Mouse (Mus musculus): ENCODE data around the gene Bckdhb. TPM values are rescaled to one million over a fixed set of nuclear protein-coding genes. Genes with fewer than 3 reads are reported as not detected.

The Bckdhb gene
- polyA plus RNA-seq, 1 experiment = 35.5 TPM

DNA sequence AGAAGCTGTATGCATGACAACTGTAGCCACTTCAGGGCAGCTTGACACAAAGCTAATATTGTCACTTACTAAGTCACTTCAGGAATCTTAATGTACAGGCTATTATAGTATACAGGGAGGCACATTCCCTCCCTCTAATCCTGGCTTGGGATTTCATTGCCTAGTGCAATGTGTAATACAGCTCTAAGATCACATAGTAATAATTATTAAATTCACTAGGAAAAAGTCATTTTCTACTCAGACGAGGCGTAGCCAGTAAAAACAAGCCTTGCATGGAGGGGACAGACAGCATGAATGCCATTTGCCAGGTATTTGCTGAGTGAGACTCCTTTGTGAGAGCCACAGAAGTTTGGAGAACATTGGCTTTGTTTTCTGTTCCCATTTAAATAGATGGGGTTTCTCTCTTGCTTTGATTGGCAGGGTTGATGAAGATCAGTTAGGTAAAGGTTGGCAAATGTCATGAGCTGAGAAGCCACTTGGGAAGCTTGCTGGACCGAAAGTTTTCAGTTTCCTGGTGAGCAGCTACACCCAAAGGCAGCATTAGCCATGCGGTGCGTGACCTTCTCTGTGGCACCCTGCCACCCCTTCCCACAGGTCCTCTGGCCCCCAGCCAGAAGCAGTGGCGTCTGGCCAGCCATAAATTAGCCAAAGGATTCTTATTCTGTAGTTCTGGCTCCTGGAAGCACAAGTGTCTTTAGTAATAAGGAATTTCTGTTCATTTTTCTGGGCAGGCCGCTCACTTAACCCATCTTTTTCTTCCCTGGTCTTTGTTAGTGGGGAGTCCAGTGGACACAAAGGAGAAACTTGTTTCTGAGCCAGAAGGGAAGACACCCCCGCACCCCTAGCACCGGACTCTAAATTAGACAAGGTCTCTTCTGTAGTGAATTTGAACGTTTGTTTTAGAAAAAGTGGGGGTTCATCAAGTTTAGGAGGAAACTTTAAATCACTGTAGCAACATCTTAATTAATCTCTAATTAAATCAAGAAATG is 37.4 kb downstream of the Bckdhb start:
- Histone ChIP-seq H3K4me3 (ENCODE audit: insufficient read depth, low read length) (no peak overlapping the region), H3K27ac (ENCODE audit: insufficient read depth, low read length) (no peak overlapping the region), H3K4me1 (ENCODE audit: control insufficient read depth, insufficient read depth, low read length) (peaks cover 3% of the 10 kb centered on the region; the same call in 1 of the 2 replicates)
- no peak for TF ChIP-seq CTCF (IDR thresholded peaks at IDR 0.05; ENCODE audit: extremely low read depth, insufficient read depth, low read length)
- TF ChIP-seq POLR2A (IDR thresholded peaks at IDR 0.05; ENCODE audit: extremely low read depth, insufficient read depth, low read length) = no peak

DNA sequence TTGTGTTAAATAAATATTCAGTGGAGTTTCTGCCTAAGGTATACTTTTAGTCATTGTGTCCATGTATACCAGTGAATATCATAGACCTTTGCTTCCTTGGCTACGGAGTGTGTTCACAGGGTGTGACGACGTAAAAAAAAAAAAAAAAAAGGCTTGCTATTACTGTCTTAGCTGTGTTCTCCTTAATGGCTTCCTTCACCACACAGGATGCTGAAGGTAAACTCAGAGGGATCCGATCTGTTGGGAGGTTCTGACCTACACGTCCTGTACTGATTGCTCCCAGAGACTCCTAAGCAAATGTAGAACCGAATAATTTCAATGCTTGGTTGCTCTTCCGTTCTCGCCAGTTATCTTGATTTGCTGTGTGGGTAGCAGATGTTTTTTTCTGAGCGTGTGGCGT is 38.4 kb downstream of the Bckdhb start:
- TF ChIP-seq CTCF (IDR thresholded peaks at IDR 0.05; ENCODE audit: extremely low read depth, insufficient read depth, low read length) = no peak
- TF ChIP-seq POLR2A (IDR thresholded peaks at IDR 0.05; ENCODE audit: extremely low read depth, insufficient read depth, low read length) = no peak
- Histone ChIP-seq H3K4me3 (ENCODE audit: insufficient read depth, low read length) (no peak overlapping the region), H3K4me1 (ENCODE audit: control insufficient read depth, insufficient read depth, low read length) (peaks cover 3% of the 10 kb centered on the region; the same call in 1 of the 2 replicates), H3K27ac (ENCODE audit: insufficient read depth, low read length) (no peak overlapping the region)

DNA sequence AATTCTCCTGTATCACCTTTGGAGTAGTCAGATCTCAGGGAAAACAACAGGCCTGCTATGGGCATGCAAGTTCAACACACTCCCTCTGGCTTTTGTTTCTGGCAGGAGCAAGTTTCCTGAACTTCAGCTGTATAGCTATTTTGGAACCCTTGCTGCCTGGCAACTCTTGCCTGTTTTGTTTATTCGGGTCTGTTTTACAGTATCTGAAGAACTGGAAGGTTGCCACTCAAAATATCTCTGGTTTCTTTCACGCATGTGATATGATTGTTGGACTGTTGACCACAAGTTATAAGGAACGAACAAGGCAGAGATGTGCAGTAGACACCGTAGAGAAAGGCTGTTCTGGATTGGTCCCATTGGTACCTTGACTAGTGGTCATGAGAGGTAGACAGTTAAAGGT is 39.4 kb downstream of the Bckdhb start:
- no peak overlapping the region for H3K27ac ChIP-seq (ENCODE audit: insufficient read depth, low read length)
- TF ChIP-seq POLR2A (IDR thresholded peaks at IDR 0.05; ENCODE audit: extremely low read depth, insufficient read depth, low read length) (no peak), CTCF (IDR thresholded peaks at IDR 0.05; ENCODE audit: extremely low read depth, insufficient read depth, low read length) (no peak)

DNA sequence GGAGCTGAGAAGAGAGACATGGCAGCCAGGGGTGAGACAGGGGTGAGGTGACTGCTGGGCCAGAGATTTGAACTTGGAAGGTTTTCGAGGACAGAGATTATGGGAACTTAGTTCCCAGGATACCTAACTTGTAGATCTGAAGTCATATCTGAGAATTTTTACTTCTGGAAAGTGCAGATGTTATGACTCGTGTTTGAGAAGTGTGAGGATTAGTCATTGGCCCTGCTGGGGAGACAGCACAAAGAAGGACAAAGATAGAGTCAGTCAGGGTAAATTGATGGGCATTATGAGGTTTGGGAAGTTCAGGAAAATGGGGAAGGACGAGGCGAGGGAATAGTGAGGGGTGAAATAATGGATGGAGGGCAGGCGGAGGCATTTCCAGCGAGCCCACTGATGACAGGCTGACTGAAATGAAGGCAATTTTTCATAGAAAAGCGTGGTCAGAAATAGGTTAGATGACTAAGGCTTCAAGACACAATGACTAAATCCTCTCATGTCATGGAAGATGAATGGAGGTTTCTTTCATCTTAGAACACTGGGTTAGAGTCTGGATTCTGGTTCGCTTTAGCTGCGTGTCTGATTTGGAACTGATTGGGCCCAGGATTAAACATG is 42.6 kb downstream of the Bckdhb start:
- Histone ChIP-seq H3K27ac (ENCODE audit: insufficient read depth, low read length) (no peak overlapping the region), H3K4me3 (ENCODE audit: insufficient read depth, low read length) (no peak overlapping the region), H3K4me1 (ENCODE audit: control insufficient read depth, insufficient read depth, low read length) (peaks cover 3% of the 10 kb centered on the region; the same call in 1 of the 2 replicates)
- TF ChIP-seq POLR2A (IDR thresholded peaks at IDR 0.05; ENCODE audit: extremely low read depth, insufficient read depth, low read length) (no peak), CTCF (IDR thresholded peaks at IDR 0.05; ENCODE audit: extremely low read depth, insufficient read depth, low read length) (no peak)

More for the DNA sequence above, 39.4 kb downstream of the Bckdhb start:
- Histone ChIP-seq H3K4me3 (ENCODE audit: insufficient read depth, low read length) (no peak overlapping the region), H3K4me1 (ENCODE audit: control insufficient read depth, insufficient read depth, low read length) (peaks cover 3% of the 10 kb centered on the region; the same call in 1 of the 2 replicates)

DNA sequence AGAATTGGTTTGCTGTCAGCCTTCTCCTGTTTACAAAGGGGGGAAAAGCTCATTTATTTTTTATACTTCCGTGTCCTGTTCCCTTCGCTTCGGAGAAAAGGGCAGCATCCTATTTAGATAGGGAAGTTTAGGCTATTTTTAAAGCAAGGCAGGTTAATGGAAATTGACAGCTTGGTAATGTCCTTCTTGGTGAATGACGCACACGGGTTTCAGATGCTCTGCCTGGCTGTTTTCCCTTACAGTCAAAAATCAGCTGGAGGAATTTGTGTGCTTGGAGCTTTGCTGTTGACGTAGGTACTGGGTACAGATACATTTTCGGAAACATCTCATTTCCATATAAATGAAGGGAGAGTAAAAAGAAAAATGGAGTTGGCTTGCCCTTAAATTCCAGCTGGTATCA is 44.4 kb downstream of the Bckdhb start:
- Histone ChIP-seq H3K4me3 (ENCODE audit: insufficient read depth, low read length) (no peak overlapping the region), H3K4me1 (ENCODE audit: control insufficient read depth, insufficient read depth, low read length) (no peaks in the 10 kb centered on the region), H3K27ac (ENCODE audit: insufficient read depth, low read length) (no peak overlapping the region)
- no peak for TF ChIP-seq POLR2A (IDR thresholded peaks at IDR 0.05; ENCODE audit: extremely low read depth, insufficient read depth, low read length)
- TF ChIP-seq CTCF (IDR thresholded peaks at IDR 0.05; ENCODE audit: extremely low read depth, insufficient read depth, low read length) = no peak

DNA sequence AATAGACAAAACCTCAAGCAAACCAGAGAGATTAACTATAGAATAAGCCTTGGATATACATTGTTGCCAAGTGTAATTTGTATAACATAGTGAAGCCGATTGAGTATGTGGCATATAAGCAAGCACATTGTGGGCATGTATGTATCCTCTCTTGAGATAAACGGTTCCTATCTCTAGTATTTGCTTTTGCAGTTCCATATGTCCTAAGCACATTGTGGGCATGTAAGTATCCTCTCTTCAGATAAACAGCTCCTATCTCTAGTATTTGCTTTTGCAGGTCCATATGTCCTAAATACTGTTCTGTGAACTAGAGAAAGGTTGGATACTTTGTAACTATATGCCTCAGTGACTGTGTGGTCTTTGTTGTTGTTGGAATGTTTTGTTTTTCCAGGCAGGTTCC is 48.5 kb downstream of the Bckdhb start:
- Histone ChIP-seq H3K27ac (ENCODE audit: insufficient read depth, low read length) (no peak overlapping the region), H3K4me1 (ENCODE audit: control insufficient read depth, insufficient read depth, low read length) (no peaks in the 10 kb centered on the region), H3K4me3 (ENCODE audit: insufficient read depth, low read length) (no peak overlapping the region)
- TF ChIP-seq CTCF (IDR thresholded peaks at IDR 0.05; ENCODE audit: extremely low read depth, insufficient read depth, low read length) = no peak
- TF ChIP-seq POLR2A (IDR thresholded peaks at IDR 0.05; ENCODE audit: extremely low read depth, insufficient read depth, low read length) = no peak

DNA sequence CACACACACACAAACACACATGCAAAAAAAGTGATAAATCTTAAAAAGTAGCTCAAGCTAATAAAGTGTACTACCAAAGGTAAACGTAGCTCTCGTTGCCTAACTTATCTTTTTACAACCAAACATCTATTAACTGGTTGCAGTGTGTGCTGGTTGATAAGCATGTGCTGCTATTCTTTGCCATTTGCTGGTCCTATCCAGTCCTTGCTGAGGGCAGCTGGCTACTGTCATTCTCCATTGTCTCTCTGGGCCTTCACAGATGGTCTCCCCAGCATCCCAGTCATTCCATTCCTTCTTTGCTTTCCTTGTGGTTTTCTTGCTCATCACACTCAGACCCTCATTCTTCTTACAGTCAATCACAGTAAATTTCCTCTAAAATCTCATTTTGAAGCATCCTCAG is 50.9 kb downstream of the Bckdhb start:
- TF ChIP-seq POLR2A (IDR thresholded peaks at IDR 0.05; ENCODE audit: extremely low read depth, insufficient read depth, low read length) = no peak
- no peak for TF ChIP-seq CTCF (IDR thresholded peaks at IDR 0.05; ENCODE audit: extremely low read depth, insufficient read depth, low read length)
- H3K27ac ChIP-seq (ENCODE audit: insufficient read depth, low read length) = no peak overlapping the region
- no peak overlapping the region for H3K4me3 ChIP-seq (ENCODE audit: insufficient read depth, low read length)
- no peaks in the 10 kb centered on the region for H3K4me1 ChIP-seq (ENCODE audit: control insufficient read depth, insufficient read depth, low read length)

DNA sequence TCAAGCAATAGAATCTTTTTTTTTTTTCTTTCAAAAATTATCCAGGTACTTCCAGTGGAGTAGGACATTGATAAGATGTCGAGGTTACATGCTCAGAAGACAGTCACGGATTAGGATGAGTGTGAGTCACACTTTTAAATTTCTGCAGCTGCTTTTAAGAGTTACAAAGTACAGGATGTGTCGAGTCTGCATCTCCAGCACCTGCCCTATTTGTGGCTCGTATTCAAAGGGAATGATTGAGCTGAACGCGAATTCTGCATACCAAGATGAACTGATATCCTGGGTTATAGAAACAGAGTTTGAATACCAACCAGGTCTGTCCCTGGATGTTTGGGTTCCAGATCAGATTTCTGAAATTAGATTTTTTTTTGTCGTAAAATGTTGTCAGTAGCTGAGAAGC is 56.3 kb downstream of the Bckdhb start:
- no peak for TF ChIP-seq POLR2A (IDR thresholded peaks at IDR 0.05; ENCODE audit: extremely low read depth, insufficient read depth, low read length)
- no peak for TF ChIP-seq CTCF (IDR thresholded peaks at IDR 0.05; ENCODE audit: extremely low read depth, insufficient read depth, low read length)
- no peak overlapping the region for H3K27ac ChIP-seq (ENCODE audit: insufficient read depth, low read length)

DNA sequence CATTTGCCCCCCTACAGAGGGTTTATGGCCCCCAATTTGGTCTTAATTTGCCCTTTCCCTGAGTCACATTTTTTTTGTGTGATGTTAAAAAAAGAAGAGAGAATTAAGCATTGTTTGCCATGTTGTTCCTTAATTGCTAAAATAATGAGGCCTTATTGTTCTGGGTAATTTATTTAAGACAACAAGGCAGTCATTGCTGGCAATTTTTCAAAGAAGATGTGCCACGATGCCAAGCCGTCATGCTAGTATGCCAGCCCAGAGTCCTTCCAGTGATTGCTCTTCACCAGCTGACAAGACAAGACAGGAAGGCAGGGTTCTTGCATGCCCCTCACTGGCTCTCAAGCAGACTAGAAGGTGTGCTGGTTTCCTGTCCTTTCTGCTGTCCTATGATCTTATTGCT is 84.0 kb downstream of the Bckdhb start:
- Histone ChIP-seq H3K27ac (ENCODE audit: insufficient read depth, low read length) (no peak overlapping the region), H3K4me3 (ENCODE audit: insufficient read depth, low read length) (no peak overlapping the region), H3K4me1 (ENCODE audit: control insufficient read depth, insufficient read depth, low read length) (no peaks in the 10 kb centered on the region)
- no peak for TF ChIP-seq POLR2A (IDR thresholded peaks at IDR 0.05; ENCODE audit: extremely low read depth, insufficient read depth, low read length)
- no peak for TF ChIP-seq CTCF (IDR thresholded peaks at IDR 0.05; ENCODE audit: extremely low read depth, insufficient read depth, low read length)

More for the DNA sequence above, 56.3 kb downstream of the Bckdhb start:
- H3K4me3 ChIP-seq (ENCODE audit: insufficient read depth, low read length) = no peak overlapping the region
- H3K4me1 ChIP-seq (ENCODE audit: control insufficient read depth, insufficient read depth, low read length) = no peaks in the 10 kb centered on the region
